Mouse (Mus musculus) inflammation-experienced regulatory T-cells, adult 16 weeks (primary cell): ENCODE data around the gene 9230102O04Rik. TPM values are rescaled to one million over a fixed set of nuclear protein-coding genes. Genes with fewer than 3 reads are reported as not detected.

Experiments
- polyA plus RNA-seq: library from polyadenylated mRNA; unstranded; fragments of 100-300 nt; shearing (Covaris generic); gene quantifications from one replicate; pipeline ENCODE4 v1.2.1, GENCODE M21; 2017

Gene 9230102O04Rik
- 1.2 TPM for polyA plus RNA-seq

DNA sequence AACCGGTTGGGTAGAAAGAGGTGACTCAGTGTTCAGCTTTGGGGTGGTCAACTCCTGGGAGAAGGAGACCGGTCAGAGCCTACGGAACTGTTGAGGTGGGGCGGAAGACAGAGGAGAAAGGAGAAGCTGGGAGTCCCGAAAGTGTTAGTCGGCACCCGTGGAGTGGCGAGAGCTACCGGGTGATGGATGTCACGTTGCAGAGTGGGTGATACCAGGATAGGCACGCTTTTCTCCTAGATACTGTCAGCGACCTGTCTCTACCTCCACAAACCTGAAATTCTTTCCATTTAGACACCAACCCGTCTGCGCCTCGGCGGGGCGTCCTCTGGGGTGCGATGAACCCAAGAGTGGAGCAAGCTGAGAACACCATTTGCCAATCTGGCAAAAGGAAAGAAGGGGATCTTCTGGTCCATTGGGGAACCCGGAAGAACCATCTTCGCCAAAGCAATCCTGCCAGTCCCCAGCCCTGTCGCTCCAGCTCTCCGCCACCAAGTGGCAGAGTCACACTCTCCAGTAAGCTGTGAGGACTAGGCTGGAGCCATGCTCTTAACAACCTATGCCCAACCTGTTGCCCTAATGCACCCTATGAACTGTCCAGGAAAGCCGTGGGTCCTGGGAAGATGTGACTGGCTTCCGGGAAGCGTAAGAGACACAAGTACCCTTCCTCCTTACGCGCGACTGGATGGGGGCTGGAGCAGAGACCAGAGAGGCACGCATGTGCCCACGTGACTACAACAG lies at the start of gene 9230102O04Rik:
Gene 9230102O04Rik, minus strand, starts transcription at position 628 of the 738 bp plus-strand sequence.

DNA sequence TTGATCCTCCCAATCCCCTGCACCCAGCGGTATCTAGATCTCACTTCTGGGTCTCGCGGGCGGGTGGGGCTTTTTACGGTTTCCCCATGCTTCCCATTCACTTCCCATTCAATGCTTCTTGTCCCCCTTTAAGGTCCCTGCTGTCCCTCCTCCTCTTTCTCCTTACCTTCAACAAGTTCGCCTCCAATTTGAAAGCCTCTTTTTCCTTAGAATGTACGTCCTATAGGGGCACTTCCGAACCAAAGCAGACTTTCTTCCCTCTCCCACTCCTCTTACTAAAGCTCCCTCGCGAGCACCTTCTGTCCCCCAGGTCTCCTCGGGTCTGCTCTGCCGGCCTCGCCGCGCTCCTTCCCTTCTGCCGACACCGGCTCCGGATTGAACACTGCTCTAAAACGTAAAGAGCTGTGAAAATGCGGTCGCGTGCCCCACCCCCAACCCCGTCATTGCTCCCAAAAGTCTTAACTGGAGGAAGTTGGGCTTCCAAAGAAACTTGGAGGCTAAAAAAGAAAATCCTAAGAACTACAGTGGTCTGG lies 377 bp upstream of the 9230102O04Rik start, which contains the start of gene Gata3:
Gene Gata3, minus strand, starts transcription at position 384 of the 533 bp plus-strand sequence.

DNA sequence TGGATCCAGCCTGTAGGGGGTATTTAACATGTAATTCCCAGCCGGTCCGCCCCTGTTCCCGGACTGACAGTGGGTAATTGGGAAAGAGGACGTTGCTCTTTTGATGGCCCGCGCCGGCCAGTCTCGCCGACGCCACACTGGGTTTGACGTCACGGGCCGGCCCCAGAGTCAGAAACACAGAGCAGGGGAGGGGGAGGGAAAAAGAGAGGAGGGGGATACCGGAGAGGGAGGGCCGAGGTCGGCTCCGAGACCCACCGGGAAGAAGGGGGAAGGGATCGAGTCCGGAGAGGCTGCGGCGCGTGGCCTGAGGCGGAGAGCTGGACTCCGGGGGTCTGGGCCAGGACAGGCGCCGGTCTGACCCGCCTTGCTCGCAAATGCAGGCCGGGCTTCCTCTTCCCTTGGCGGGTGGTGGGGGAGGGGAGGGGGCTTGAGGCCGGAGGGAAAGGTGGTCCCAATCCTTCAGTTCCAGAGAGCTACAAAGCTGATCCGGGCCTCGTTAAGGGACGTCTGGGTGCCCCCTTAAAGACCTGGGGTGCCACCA lies 8.2 kb downstream of the 9230102O04Rik start, which contains the start of gene 4930412O13Rik:
Gene 4930412O13Rik, plus strand, starts transcription at position 202 of the 541 bp plus-strand sequence.

Other genes with a start within 250 kb of the 9230102O04Rik start
- gene 4930412O13Rik, start 8.3 kb downstream of the 9230102O04Rik start, polyA plus RNA-seq: not detected
- 149 TPM for gene Gata3, start 494 bp upstream of the 9230102O04Rik start, polyA plus RNA-seq
- gene Taf3, start 159.1 kb upstream of the 9230102O04Rik start, polyA plus RNA-seq: 26.1 TPM
- gene Atp5c1, start 191.0 kb upstream of the 9230102O04Rik start, polyA plus RNA-seq: 438 TPM
- 39.5 TPM for gene Kin, start 191.1 kb upstream of the 9230102O04Rik start, polyA plus RNA-seq
- not detected for gene Itih2, start 241.9 kb upstream of the 9230102O04Rik start, polyA plus RNA-seq